Mouse (Mus musculus) layer of hippocampus, postnatal 14 days (tissue): ENCODE results near the gene Rnf180. TPM values are rescaled to one million over a fixed set of nuclear protein-coding genes. Genes with fewer than 3 reads are reported as not detected.
"Not testable (repeated sequence)": the region's sequence is repeated elsewhere in the genome, so short reads cannot be mapped to it uniquely, and the experiment has no call there.

Experiments used
- DNase-seq, 2 experiments: peaks; one replicate each; pipeline ENCODE4 v3.0.0; 2021 to 2022; ENCODE audit warnings: low spot score in 2 of 2, mixed read lengths in 1 of 2
- long read RNA-seq, 2 experiments: library from polyadenylated mRNA; stranded (forward); transcript quantifications; one replicate each; pipeline ENCODE4 v2.0.0; 2021
- total RNA-seq, 2 experiments: library from RNA; stranded (reverse); gene quantifications; 2 replicates each; pipeline ENCODE4 v1.2.3; 2021

Gene Rnf180
- 10 to 100 TPM; 20.3 to 21.0 TPM for total RNA-seq
- long read RNA-seq, experiment 1, transcript Rnf180-205 (8 exons, 3,279 nt), result major isoform, 7 of 36 reads
- long read RNA-seq, experiment 1, partial matches to known transcripts, result 19 of 36 reads
- long read RNA-seq, experiment 1, other reads (novel, unspliced or antisense), result 6 of 36 reads
- long read RNA-seq, experiment 2, transcript Rnf180-205 (8 exons, 3,279 nt), result major isoform, 9 of 38 reads
- long read RNA-seq, experiment 2, transcript Rnf180-203 (8 exons, 2,734 nt), result minor isoform, 5 of 38 reads
- long read RNA-seq, experiment 2, partial matches to known transcripts, result 13 of 38 reads
- long read RNA-seq, experiment 2, other reads (novel, unspliced or antisense), result 11 of 38 reads

DNA sequence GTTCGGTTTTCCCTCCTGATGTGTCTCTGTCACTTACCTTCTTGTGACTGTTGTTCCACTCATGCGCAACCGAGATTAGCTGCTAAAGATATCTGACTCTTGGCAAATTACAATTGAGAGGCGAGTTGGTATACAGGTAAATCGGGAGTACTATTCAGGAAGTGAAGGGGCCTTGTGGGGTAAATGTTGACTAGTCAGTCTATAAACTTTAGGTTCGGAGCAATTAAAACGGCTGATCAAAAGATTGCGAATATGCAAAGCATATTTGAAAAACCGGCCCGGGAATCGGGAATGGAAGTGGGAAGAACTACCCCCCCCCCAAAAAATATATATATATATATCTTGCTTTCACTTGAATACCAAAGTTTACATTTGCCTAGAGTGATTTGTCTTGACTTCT, at the start of gene Rnf180:
TSS of gene Rnf180 (minus strand) at position 101 of the 400 bp plus-strand sequence.
- DNase-seq, result no peak

GRCm38 (mm10) chr13:105331199-105331968, 36.8 kb upstream of the Rnf180 start:
- DNase-seq, result no peak

DNA sequence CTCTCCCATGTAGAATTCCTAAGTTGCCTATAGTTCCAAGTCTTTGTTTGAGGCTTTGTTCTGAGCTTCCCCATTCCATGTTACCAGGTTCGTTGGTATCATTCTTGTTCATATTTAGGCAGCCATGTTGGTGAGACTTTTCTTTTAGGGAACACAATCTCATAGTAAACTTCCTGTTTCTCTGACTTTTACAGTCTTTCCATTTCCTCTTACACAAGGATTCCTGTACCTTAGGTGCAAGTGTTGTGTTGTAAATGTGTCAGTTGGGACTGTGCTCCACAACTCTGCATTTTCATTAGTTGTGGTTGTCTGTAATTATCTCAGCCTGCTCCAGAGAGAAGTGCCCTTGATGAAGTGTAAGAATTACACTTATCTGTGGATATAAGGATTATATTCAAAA, 32.3 kb upstream of the Rnf180 start:
- DNase-seq, result no peak

GRCm38 (mm10) chr13:105316926-105317325, 22.3 kb upstream of the Rnf180 start:
- no peak for DNase-seq

DNA sequence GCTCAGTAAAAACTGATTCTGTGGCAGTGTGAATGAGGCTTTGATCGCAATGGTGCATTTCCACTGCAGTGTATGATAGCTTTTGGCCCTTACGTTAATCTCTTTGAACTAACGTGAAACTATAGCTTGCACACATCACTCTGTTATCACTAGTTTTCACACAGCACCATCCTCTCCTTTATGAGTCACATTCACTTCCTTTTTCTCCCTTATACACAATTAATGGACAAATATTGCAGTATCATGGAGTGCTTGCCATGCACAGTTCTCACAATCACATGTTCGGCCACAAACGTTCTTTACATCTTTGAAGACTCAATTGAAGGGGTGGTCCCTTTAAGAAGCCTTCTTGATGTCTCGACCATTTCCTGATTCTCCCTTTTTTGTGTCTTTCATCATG, 21.4 kb upstream of the Rnf180 start:
- no peak for DNase-seq

GRCm38 (mm10) chr13:105312763-105313162, 18.1 kb upstream of the Rnf180 start:
- no peak for DNase-seq

GRCm38 (mm10) chr13:105310562-105310961, 15.9 kb upstream of the Rnf180 start:
- not testable (repeated sequence) for DNase-seq

- no peak for DNase-seq
Observed at GRCm38 (mm10) chr13:105305513-105305912, 10.9 kb upstream of the Rnf180 start.

- no peak for DNase-seq
Observed at GRCm38 (mm10) chr13:105304054-105304453, 9.4 kb upstream of the Rnf180 start.

DNA sequence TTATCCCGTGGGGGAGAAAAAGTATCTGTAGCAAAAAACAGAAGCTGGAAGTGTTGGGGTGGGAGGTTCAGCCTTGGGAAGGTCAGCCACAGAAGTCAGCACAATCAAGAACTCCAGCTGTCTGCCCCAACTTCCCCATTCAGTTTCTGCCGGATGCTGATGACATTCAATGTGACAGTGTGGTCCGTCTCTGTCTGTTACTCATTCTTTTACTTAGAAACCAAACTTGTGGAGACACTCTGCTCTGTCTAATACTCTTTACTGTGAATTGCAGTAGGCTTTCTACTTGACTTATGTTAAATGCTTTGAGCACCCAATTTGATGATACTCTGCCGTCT, 5.4 kb upstream of the Rnf180 start:
- no peak for DNase-seq

DNA sequence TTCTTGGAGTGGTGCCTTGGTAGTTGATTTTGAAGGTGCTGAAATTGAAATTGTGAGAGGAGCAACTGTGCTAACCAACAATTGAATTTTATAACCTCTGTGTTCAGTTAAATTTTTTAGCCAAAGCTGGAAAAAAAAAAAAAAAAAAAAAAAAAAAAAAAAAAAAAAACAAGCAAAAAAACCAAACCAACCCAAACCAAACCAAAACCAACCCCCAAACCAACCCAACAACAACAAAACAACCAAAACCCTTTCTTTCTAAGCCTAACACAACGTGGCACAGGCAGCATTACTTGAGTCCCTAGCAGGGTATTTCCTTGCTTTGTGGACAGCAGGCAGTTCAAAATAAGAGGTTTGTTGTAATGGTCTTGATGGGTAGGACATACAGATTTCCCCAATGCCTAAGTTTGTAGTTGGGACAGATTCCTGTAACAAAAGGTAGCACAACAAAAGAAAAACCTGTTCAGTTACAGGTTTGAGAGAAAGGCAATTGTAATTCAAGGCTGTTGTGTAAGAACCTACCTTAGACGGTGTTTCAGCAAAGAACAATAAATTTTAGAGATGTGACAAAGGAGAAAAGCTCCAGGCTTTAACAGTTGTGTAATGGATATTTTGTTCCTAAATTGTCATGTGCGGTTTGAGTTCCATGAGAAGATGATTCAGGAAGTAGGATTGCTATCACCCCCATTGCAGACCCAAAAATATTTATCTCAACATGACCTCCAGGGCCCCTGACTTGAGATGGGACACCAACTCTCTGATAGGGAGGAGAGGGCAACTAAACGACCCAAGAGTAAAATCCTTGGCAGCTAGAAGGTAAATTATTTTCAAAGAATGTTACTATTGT, 4.8 kb upstream of the Rnf180 start:
- DNase-seq, result no peak

DNA sequence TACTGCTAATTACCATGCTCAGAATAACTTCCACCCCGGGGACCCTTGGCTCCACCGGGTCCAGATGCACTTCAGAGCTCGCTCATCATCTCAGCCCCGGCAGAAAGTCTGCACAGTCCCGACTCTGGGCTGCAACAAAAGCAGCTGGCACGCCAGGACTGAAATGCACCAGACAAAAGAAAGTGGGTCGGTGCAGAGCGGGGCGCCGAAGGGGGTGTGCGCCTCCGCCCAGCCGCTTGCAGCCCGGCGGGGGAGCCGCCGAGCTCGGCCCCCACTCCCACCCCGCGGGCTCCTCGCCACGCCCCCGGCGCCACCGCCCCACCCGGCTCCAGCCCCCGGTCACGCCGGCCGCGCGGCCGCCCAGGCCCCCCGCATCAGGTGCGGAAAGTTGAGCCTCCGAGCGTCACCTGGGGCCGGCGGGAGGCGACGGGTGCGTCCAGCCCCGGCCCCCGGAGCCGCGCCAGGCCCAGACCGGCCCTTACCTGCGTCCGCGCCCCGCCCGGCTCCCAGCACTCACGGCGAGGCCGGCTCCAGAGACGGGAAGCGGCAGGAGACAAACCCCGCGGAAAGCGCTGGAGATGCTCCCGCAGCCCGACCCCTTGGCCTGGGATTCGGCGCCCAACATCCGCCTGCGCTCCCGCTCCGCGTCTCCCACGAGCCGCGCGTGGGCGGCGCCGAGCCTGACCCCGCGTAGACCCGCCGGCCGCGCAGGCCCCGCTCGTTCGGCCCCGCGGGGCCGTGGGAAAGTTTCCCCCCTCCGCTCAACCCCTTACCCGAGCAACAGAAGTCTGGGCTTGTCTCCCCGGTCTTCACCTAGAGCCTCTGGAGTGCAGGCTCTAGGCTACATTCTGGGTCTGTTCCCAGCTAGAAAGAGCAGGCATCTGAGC, 591 bp downstream of the Rnf180 start:
- peak; percentile 51 to 58 for DNase-seq

GRCm38 (mm10) chr13:105291816-105292215, 2.8 kb downstream of the Rnf180 start:
- peak; percentile 47 to 76 for DNase-seq

DNA sequence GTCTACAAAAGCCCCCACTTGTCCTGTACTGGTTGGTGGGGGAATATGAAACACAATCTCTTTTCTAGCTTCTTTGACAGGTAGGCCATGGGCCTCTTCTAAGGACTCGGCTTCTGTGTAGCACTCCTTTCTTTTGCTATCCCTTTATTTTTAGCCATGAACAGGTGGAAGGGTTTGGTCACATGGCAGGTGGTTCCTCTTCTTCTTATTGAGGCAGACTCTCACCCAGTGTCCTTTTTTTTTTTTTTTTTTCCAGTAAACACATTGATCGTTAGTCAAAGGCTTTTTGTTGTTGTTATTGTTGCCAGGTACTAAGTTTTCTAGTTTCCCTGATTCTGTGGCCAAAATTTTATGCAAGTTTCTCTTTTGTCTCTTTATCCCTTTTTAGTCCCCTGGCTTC, 4.0 kb downstream of the Rnf180 start:
- DNase-seq, result no peak

- no peak for DNase-seq
Observed at GRCm38 (mm10) chr13:105290021-105290420, 4.6 kb downstream of the Rnf180 start.

DNA sequence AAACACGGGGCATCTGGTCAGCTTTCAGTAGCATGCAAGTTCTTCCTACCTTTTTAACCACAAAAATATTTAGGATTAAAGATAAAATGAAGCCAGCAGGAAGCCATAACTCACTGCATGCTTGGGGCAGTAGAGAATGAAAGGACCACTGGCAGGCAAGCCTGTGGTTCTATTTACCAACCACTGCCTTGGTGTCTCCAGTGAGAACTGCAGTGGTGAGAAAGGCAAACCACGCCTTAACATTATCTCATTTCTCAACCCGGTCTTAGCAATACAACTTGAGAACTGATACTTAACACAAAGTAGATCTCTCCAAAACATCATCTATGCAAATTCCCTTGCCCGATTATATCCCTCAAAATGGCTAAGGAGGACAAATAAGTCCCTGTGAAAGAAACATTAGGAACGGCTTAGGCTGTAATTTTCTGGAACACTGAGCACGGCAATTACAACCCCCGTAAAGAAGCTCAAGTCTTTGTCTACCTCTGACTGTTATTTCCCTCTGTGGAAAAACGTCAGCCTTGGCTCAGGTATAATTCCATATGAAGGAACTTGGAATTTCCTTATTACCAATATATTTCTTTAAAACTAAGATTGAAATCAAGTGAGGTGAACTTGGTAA, 15.1 kb downstream of the Rnf180 start:
- DNase-seq, result no peak

DNA sequence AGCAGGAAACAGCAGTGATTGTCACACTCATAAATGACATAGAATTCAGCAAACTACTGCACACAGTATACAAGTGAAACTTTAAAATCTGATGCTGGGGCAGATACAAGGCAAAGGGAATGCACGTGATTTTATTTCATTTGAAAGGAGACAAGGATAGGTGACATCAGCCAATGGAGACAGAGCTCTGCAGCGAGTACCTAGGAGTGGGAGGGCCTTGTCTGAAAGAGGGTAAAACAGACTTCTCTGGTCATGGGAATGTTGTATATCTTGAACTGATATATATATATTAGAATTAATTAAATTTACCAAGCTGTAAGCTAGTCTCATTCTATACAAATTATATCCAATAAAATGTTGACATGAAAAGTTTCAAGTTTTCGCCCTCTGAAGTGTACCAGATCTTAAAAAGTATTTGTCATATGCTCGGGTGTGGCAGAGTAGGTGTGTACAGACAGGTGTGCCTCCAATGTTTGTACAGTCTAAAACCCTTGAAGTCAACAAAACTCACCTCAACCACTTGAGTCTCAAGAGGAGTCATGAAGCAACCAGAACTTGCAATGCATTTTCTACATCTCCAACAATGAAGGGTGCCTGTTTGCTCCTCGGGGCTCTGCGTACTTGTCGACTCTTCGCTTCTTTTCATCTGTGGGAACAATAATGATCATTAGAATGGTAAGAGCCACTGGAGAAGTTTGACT, 24.1 kb downstream of the Rnf180 start:
- DNase-seq, result no peak

GRCm38 (mm10) chr13:105267464-105267863, 27.2 kb downstream of the Rnf180 start:
- DNase-seq, result no peak

- DNase-seq, result peak; percentile 47 to 84
Observed at GRCm38 (mm10) chr13:105266746-105267145, 27.9 kb downstream of the Rnf180 start.
